Mouse (Mus musculus) ES-Bruce4 (cell line): Measurements from ENCODE around the gene Kif2a. TPM values are rescaled to one million over a fixed set of nuclear protein-coding genes. Genes with fewer than 3 reads are reported as not detected.

Experiments
- H3K27ac ChIP-seq: 2 replicates; pipeline ENCODE4 v1.5.1; 2012; ENCODE audit warnings: low read length, inconsistent platforms; ENCODE audit not compliant: insufficient read depth
- H3K27me3 ChIP-seq: 2 replicates; pipeline ENCODE4 v1.6.1; 2012; ENCODE audit warnings: mild to moderate bottlenecking, low read length, inconsistent platforms; ENCODE audit not compliant: control insufficient read depth, poor library complexity, insufficient read depth, severe bottlenecking
- H3K36me3 ChIP-seq: 2 replicates; pipeline ENCODE4 v1.6.1; 2012; ENCODE audit warnings: inconsistent platforms, mild to moderate bottlenecking, low read length, moderate library complexity; ENCODE audit not compliant: control insufficient read depth, poor library complexity, insufficient read depth, severe bottlenecking
- H3K4me1 ChIP-seq: one replicate; pipeline ENCODE4 v1.8.1; 2011; ENCODE audit warnings: low read length; ENCODE audit not compliant: control insufficient read depth, insufficient read depth
- H3K4me3 ChIP-seq: 2 replicates; pipeline ENCODE4 v1.5.1; 2011; ENCODE audit warnings: low read depth, mild to moderate bottlenecking, low read length
- H3K9ac ChIP-seq: 2 replicates; pipeline ENCODE4 v1.6.1; 2012; ENCODE audit warnings: low read depth, mild to moderate bottlenecking, inconsistent platforms; ENCODE audit not compliant: poor library complexity, severe bottlenecking
- H3K9me3 ChIP-seq: replicated peaks from 2 replicates; pipeline ENCODE4 v1.6.1; 2012; ENCODE audit warnings: mild to moderate bottlenecking, low read length, inconsistent platforms; ENCODE audit not compliant: control insufficient read depth, poor library complexity, insufficient read depth, severe bottlenecking
- CTCF ChIP-seq: IDR thresholded peaks from one replicate; pipeline ENCODE4 v1.8.1; 2011; ENCODE audit warnings: low read depth, low read length
- EP300 ChIP-seq: IDR thresholded peaks from 2 replicates; pipeline ENCODE4 v1.6.1; 2011; ENCODE audit warnings: low read depth, low read length; ENCODE audit not compliant: insufficient read depth
- POLR2A ChIP-seq: IDR thresholded peaks from one replicate; pipeline ENCODE4 v1.8.1; 2011; ENCODE audit warnings: low read length; ENCODE audit not compliant: insufficient read depth
- polyA plus RNA-seq: library from polyadenylated mRNA; stranded (reverse); fragments of >200 nt; gene quantifications from 2 replicates; pipeline ENCODE4 v1.2.4, GENCODE M21; 2011; ENCODE audit warnings: low read depth; ENCODE audit not compliant: missing spikeins, insufficient read depth, insufficient read length

Kif2a gene
- 148 and 162 TPM in 2 replicates for polyA plus RNA-seq

GRCm38 (mm10) chr13:107021461-107022265 lies at the start of gene Kif2a:
Gene Kif2a (minus strand): TSS chr13:107022126.
- Histone ChIP-seq H3K9me3 (peaks cover 4% of the 10 kb centered on the region; the same call in 1 of the 2 replicates), H3K4me3 (peak within 1 kb of the TSS; percentile 99), H3K36me3 (peaks cover 4% of the 10 kb centered on the region; the same call in 1 of the 2 replicates), H3K9ac (peak within 1 kb of the TSS; percentile 91), H3K4me1 (no peaks in the 10 kb centered on the region), H3K27me3 (no peaks in the 10 kb centered on the region), H3K27ac (peak within 1 kb of the TSS; percentile 68)
- TF ChIP-seq EP300: no peak
- no peak for TF ChIP-seq POLR2A
- no peak for TF ChIP-seq CTCF

GRCm38 (mm10) chr13:107069061-107069460 lies 47.1 kb upstream of the Kif2a start:
- H3K4me1 ChIP-seq: no peaks in the 10 kb centered on the region
- no peaks in the 10 kb centered on the region for H3K27me3 ChIP-seq
- no peaks in the 10 kb centered on the region for H3K36me3 ChIP-seq
- no peak for TF ChIP-seq CTCF
- no peak for TF ChIP-seq EP300
- no peak for TF ChIP-seq POLR2A
- no peak overlapping the region for H3K4me3 ChIP-seq
- no peak overlapping the region for H3K27ac ChIP-seq
- no peak overlapping the region for H3K9ac ChIP-seq
- H3K9me3 ChIP-seq: no peaks in the 10 kb centered on the region

- Histone ChIP-seq H3K4me3 (no peak overlapping the region), H3K36me3 (no peaks in the 10 kb centered on the region), H3K9me3 (no peaks in the 10 kb centered on the region), H3K9ac (no peak overlapping the region), H3K4me1 (no peaks in the 10 kb centered on the region), H3K27me3 (no peaks in the 10 kb centered on the region), H3K27ac (no peak overlapping the region)
- TF ChIP-seq POLR2A (no peak), EP300 (no peak), CTCF (no peak)
Measured at GRCm38 (mm10) chr13:107065098-107065855, 43.4 kb upstream of the Kif2a start.

- TF ChIP-seq POLR2A: no peak
- no peak for TF ChIP-seq CTCF
- TF ChIP-seq EP300: no peak
- no peaks in the 10 kb centered on the region for H3K9me3 ChIP-seq
- H3K27me3 ChIP-seq: no peaks in the 10 kb centered on the region
- no peak overlapping the region for H3K4me3 ChIP-seq
- H3K27ac ChIP-seq: no peak overlapping the region
- no peak overlapping the region for H3K9ac ChIP-seq
- no peaks in the 10 kb centered on the region for H3K36me3 ChIP-seq
- H3K4me1 ChIP-seq: no peaks in the 10 kb centered on the region
Measured at GRCm38 (mm10) chr13:107064263-107064662, 42.3 kb upstream of the Kif2a start.

- Histone ChIP-seq H3K9ac (no peak overlapping the region), H3K27ac (no peak overlapping the region), H3K27me3 (no peaks in the 10 kb centered on the region), H3K9me3 (no peaks in the 10 kb centered on the region), H3K4me1 (no peaks in the 10 kb centered on the region), H3K4me3 (no peak overlapping the region), H3K36me3 (no peaks in the 10 kb centered on the region)
- TF ChIP-seq POLR2A (no peak), CTCF (no peak), EP300 (no peak)
Measured at GRCm38 (mm10) chr13:107063115-107063807, 41.3 kb upstream of the Kif2a start.
